Mouse (Mus musculus) testis, postnatal 14 days (tissue): ENCODE results near the gene Lrp4.
"Not testable (repeated sequence)": the region's sequence is repeated elsewhere in the genome, so short reads cannot be mapped to it uniquely, and the experiment has no call there.

ENCODE experiments used
- DNase-seq: peaks from one replicate; pipeline ENCODE4 v3.0.0; 2021; ENCODE audit warnings: low spot score

The Lrp4 gene

GRCm38 (mm10) chr2:91484698-91485097 lies 27.4 kb downstream of the Lrp4 start:
- no peak for DNase-seq

GRCm38 (mm10) chr2:91485256-91485655 lies 27.9 kb downstream of the Lrp4 start:
- no peak for DNase-seq

- not testable (repeated sequence) for DNase-seq
These were observed 30.0 kb downstream of the Lrp4 start for GRCm38 (mm10) chr2:91487295-91487694.

- DNase-seq: no peak
These were observed 34.8 kb downstream of the Lrp4 start for GRCm38 (mm10) chr2:91492071-91492635.

GRCm38 (mm10) chr2:91493981-91494380 lies 36.7 kb downstream of the Lrp4 start:
- no peak for DNase-seq

- no peak for DNase-seq
These were observed 40.9 kb downstream of the Lrp4 start for GRCm38 (mm10) chr2:91498093-91498719.

GRCm38 (mm10) chr2:91508076-91508475 lies 50.8 kb downstream of the Lrp4 start:
- DNase-seq: no peak

- DNase-seq: no peak
These were observed 59.9 kb downstream of the Lrp4 start for GRCm38 (mm10) chr2:91517186-91517585.

- DNase-seq: peak; percentile 98
These were observed 69.2 kb downstream of the Lrp4 start, which contains the start of gene Ckap5 for GRCm38 (mm10) chr2:91526294-91527146. TSS of gene Ckap5 (plus strand) at chr2:91526762.

- DNase-seq: no peak
These were observed 69.8 kb downstream of the Lrp4 start for GRCm38 (mm10) chr2:91527147-91527486.

GRCm38 (mm10) chr2:91537588-91538205 lies 80.4 kb downstream of the Lrp4 start:
- peak; percentile 83 for DNase-seq
